Mouse (Mus musculus): Measurements from ENCODE around the gene Etl4.

DNA sequence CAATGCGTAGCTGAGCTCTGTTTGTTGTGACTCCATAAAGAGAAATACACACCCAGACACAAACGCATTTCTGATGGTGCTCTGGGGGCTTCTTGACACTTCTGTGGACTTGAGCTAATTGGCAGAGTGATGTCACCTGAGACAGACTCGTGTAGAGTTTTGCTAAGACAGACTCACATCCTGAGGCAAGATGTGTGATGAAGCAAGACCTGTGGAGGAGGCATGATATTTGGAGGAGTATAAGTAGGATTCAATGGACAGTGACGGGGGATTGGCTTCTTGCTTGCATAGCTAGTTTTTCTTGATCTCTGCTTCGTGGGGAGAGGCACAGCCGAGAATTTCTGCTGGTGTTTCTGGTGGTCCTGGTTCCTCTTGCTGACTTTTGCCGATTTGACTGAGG is 908.6 kb downstream of the Etl4 start:
- TF ChIP-seq CTCF (IDR thresholded peaks at IDR 0.05; ENCODE audit: low read depth, low read length) (no peak), POLR2A (IDR thresholded peaks at IDR 0.05; ENCODE audit: insufficient read depth, low read length) (no peak)
